Mouse (Mus musculus): ENCODE data around the gene Coro7. TPM values are rescaled to one million over a fixed set of nuclear protein-coding genes. Genes with fewer than 3 reads are reported as not detected.
A peak's percentile ranks its signal among the peaks of the same experiment; 100 is the strongest.

Coro7 gene
- total and polyA plus RNA-seq, 2 experiments from 2014 or later = 9.9 to 17.8 TPM

GRCm38 (mm10) chr16:4592909-4593875, 86.4 kb downstream of the Coro7 start:
- DNase-seq (ENCODE audit: low spot score) (peak; percentile 85), ATAC-seq (ENCODE audit: insufficient read depth, low read depth) (peak; percentile 12; the same call in 1 of the 2 replicates)
- peak overlapping the region; percentile 86 for H3K9ac ChIP-seq (replicated peaks; ENCODE audit: low read depth, low read length)
- WGBS = 14% methylated on average over 32 of the region's 32 CpGs
- H3K27me3 ChIP-seq (ENCODE audit: control insufficient read depth, insufficient read depth, low read length) = no peaks in the 10 kb centered on the region
- H3K4me2 ChIP-seq (ENCODE audit: low read depth, low read length) = peak overlapping the region; percentile 91
- peaks cover 14% of the 10 kb centered on the region; the same call in 1 of the 2 replicates for H3K36me3 ChIP-seq (replicated peaks; ENCODE audit: control insufficient read depth, insufficient read depth, low read length)
- H3K4me3 ChIP-seq (ENCODE audit: low read depth, low read length) = peak overlapping the region; percentile 82
- TF ChIP-seq EP300 (IDR thresholded peaks at IDR 0.05; ENCODE audit: low read depth) = no peak
- TF ChIP-seq CTCF (IDR thresholded peaks at IDR 0.05; ENCODE audit: low read depth) = peak; percentile 42
- H3K9me3 ChIP-seq (replicated peaks; ENCODE audit: control insufficient read depth, low read length) = no peaks in the 10 kb centered on the region
- peak overlapping the region; percentile 94 for H3K27ac ChIP-seq (ENCODE audit: low read depth)
- H3K4me1 ChIP-seq (ENCODE audit: control insufficient read depth, insufficient read depth) = peaks cover 35% of the 10 kb centered on the region

- Histone ChIP-seq H3K27me3 (ENCODE audit: control insufficient read depth, insufficient read depth, low read length) (no peaks in the 10 kb centered on the region), H3K4me3 (ENCODE audit: low read depth, low read length) (no peak overlapping the region), H3K36me3 (replicated peaks; ENCODE audit: control insufficient read depth, insufficient read depth, low read length) (peaks cover 14% of the 10 kb centered on the region; the same call in 1 of the 2 replicates), H3K9ac (replicated peaks; ENCODE audit: low read depth, low read length) (no peak overlapping the region), H3K9me3 (replicated peaks; ENCODE audit: control insufficient read depth, low read length) (no peaks in the 10 kb centered on the region), H3K4me2 (ENCODE audit: low read depth, low read length) (no peak overlapping the region), H3K4me1 (ENCODE audit: control insufficient read depth, insufficient read depth) (peaks cover 23% of the 10 kb centered on the region), H3K27ac (ENCODE audit: low read depth) (no peak overlapping the region)
- WGBS = 95% methylated on average over 9 of the region's 9 CpGs
- ATAC-seq (ENCODE audit: insufficient read depth, low read depth) (no peak), DNase-seq (ENCODE audit: low spot score) (peak; percentile 41)
- no peak for TF ChIP-seq EP300 (IDR thresholded peaks at IDR 0.05; ENCODE audit: low read depth)
- TF ChIP-seq CTCF (IDR thresholded peaks at IDR 0.05; ENCODE audit: low read depth) = no peak
Observed at GRCm38 (mm10) chr16:4590236-4590635, 89.3 kb downstream of the Coro7 start.

- Histone ChIP-seq H3K4me1 (ENCODE audit: control insufficient read depth, insufficient read depth) (peaks cover 15% of the 10 kb centered on the region), H3K4me3 (ENCODE audit: low read depth, low read length) (no peak overlapping the region), H3K9me3 (replicated peaks; ENCODE audit: control insufficient read depth, low read length) (no peaks in the 10 kb centered on the region), H3K9ac (replicated peaks; ENCODE audit: low read depth, low read length) (no peak overlapping the region), H3K4me2 (ENCODE audit: low read depth, low read length) (no peak overlapping the region), H3K27ac (ENCODE audit: low read depth) (peak overlapping the region; percentile 79), H3K36me3 (replicated peaks; ENCODE audit: control insufficient read depth, insufficient read depth, low read length) (peaks cover 14% of the 10 kb centered on the region; the same call in 1 of the 2 replicates), H3K27me3 (ENCODE audit: control insufficient read depth, insufficient read depth, low read length) (no peaks in the 10 kb centered on the region)
- ATAC-seq (ENCODE audit: insufficient read depth, low read depth) = no peak
- no peak for TF ChIP-seq CTCF (IDR thresholded peaks at IDR 0.05; ENCODE audit: low read depth)
- no peak for TF ChIP-seq EP300 (IDR thresholded peaks at IDR 0.05; ENCODE audit: low read depth)
- WGBS = 34% methylated on average over 5 of the region's 5 CpGs
- DNase-seq (ENCODE audit: low spot score) = no peak
Observed at GRCm38 (mm10) chr16:4587516-4588210, 91.9 kb downstream of the Coro7 start.

GRCm38 (mm10) chr16:4586531-4587123, 93.0 kb downstream of the Coro7 start:
- no peaks in the 10 kb centered on the region for H3K9me3 ChIP-seq (replicated peaks; ENCODE audit: control insufficient read depth, low read length)
- H3K4me3 ChIP-seq (ENCODE audit: low read depth, low read length) = peak overlapping the region; percentile 51
- peak overlapping the region; percentile 83 for H3K27ac ChIP-seq (ENCODE audit: low read depth)
- peaks cover 15% of the 10 kb centered on the region for H3K4me1 ChIP-seq (ENCODE audit: control insufficient read depth, insufficient read depth)
- peak overlapping the region; percentile 70 for H3K4me2 ChIP-seq (ENCODE audit: low read depth, low read length)
- DNase-seq (ENCODE audit: low spot score) (peak; percentile 99), ATAC-seq (ENCODE audit: insufficient read depth, low read depth) (peak; percentile 99)
- under 1% methylated on average over 41 of the region's 43 CpGs for WGBS
- H3K9ac ChIP-seq (replicated peaks; ENCODE audit: low read depth, low read length) = peak overlapping the region; percentile 57
- peak; percentile 43; the same call in 1 of the 2 replicates for TF ChIP-seq EP300 (IDR thresholded peaks at IDR 0.05; ENCODE audit: low read depth)
- 0 out of 2 replicates have a peak, but pooled peaks have one; percentile 27 for TF ChIP-seq CTCF (IDR thresholded peaks at IDR 0.05; ENCODE audit: low read depth)
- peaks cover 14% of the 10 kb centered on the region; the same call in 1 of the 2 replicates for H3K36me3 ChIP-seq (replicated peaks; ENCODE audit: control insufficient read depth, insufficient read depth, low read length)
- no peaks in the 10 kb centered on the region for H3K27me3 ChIP-seq (ENCODE audit: control insufficient read depth, insufficient read depth, low read length)
